Mouse (Mus musculus): ENCODE data around the gene Arntl2.

- no peak for TF ChIP-seq MAFK (IDR thresholded peaks at IDR 0.05; ENCODE audit: insufficient replicate concordance, low read length)
- no peak for TF ChIP-seq POLR2A (IDR thresholded peaks at IDR 0.05; ENCODE audit: low read depth, low read length)
- no peak for TF ChIP-seq ZNF384 (IDR thresholded peaks at IDR 0.05; ENCODE audit: low read depth, low read length)
- TF ChIP-seq CTCF (conservative IDR thresholded peaks at IDR 0.05 in 1 of 2, IDR thresholded peaks at IDR 0.05 in 1 of 2; ENCODE audit: low read depth in 2 of 2, low read length in 2 of 2) = no peak
- no peak for TF ChIP-seq MAX (IDR thresholded peaks at IDR 0.05; ENCODE audit: low read length)
- no peak for TF ChIP-seq CHD1 (IDR thresholded peaks at IDR 0.05; ENCODE audit: low read depth, low read length)
Observed at GRCm38 (mm10) chr6:146759027-146759426, 36.8 kb upstream of the Arntl2 start.

Measured in CH12.LX (cell line).